Mouse (Mus musculus) duodenum, adult 2 months (tissue): ENCODE data around the gene Diaph2. TPM values are rescaled to one million over a fixed set of nuclear protein-coding genes. Genes with fewer than 3 reads are reported as not detected.

ENCODE experiments used
- polyA plus RNA-seq: library from polyadenylated mRNA; depleted of rRNA; stranded (reverse); fragments of >200 nt; gene quantifications from 2 replicates; pipeline ENCODE4 v1.2.3, GENCODE M21; 2012; ENCODE audit warnings: low replicate concordance; rRNA removed

Diaph2 gene
- 0.49 and 1.1 TPM in 2 replicates for polyA plus RNA-seq

DNA sequence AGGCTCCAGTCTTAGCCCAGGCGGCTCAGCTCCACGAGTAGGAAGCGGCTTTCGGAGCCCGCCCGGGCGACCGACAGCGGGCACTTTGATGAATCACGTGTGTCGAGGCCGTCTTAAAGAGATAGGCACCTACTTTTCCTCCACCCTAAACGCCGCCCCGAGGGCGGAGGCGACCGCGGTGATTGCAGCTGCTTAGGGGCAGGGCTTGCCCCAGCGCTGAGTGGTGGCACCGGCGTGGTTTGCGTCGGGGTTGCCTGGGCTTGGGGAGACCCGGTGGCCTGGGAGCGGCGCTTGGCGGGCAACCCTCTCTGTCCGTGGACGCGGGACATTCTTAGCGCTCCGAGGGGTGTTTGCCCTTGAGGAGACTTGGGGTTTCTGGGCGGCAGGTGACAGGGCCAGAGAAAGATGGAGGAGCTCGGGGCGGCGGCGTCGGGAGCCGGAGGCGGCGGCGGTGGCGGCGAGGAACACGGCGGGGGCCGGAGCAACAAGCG is at the start of gene Diaph2:
Gene Diaph2, plus strand, starts transcription at position 172 of the 491 bp plus-strand sequence.

